Mouse (Mus musculus): ENCODE results near the gene Exoc6b. TPM values are rescaled to one million over a fixed set of nuclear protein-coding genes. Genes with fewer than 3 reads are reported as not detected.

The Exoc6b gene
- polyA plus RNA-seq, 1 experiment, result 0.70 TPM

- no peak for TF ChIP-seq GATA1 (IDR thresholded peaks at IDR 0.05; ENCODE audit: low read length)
Observed at GRCm38 (mm10) chr6:84916291-84916690, 153.0 kb downstream of the Exoc6b start.

GRCm38 (mm10) chr6:84912434-84912833, 156.9 kb downstream of the Exoc6b start:
- TF ChIP-seq GATA1 (IDR thresholded peaks at IDR 0.05; ENCODE audit: low read length), result no peak

- TF ChIP-seq GATA1 (IDR thresholded peaks at IDR 0.05; ENCODE audit: low read length), result no peak
Observed at GRCm38 (mm10) chr6:84899002-84899774, 170.1 kb downstream of the Exoc6b start.

- TF ChIP-seq GATA1 (IDR thresholded peaks at IDR 0.05; ENCODE audit: low read length), result no peak
Observed at GRCm38 (mm10) chr6:84893773-84894095, 175.6 kb downstream of the Exoc6b start.

GRCm38 (mm10) chr6:84892926-84893772, 176.2 kb downstream of the Exoc6b start:
- TF ChIP-seq GATA1 (IDR thresholded peaks at IDR 0.05; ENCODE audit: low read length), result no peak

GRCm38 (mm10) chr6:84886551-84886950, 182.8 kb downstream of the Exoc6b start:
- TF ChIP-seq GATA1 (IDR thresholded peaks at IDR 0.05; ENCODE audit: low read length), result no peak

- TF ChIP-seq GATA1 (IDR thresholded peaks at IDR 0.05; ENCODE audit: low read length), result no peak
Observed at GRCm38 (mm10) chr6:84885080-84885479, 184.2 kb downstream of the Exoc6b start.

- peak; percentile 11 for TF ChIP-seq GATA1 (IDR thresholded peaks at IDR 0.05; ENCODE audit: low read length)
Observed at GRCm38 (mm10) chr6:84883720-84884119, 185.6 kb downstream of the Exoc6b start.

- peak; percentile 99 for TF ChIP-seq GATA1 (IDR thresholded peaks at IDR 0.05; ENCODE audit: low read length)
Observed at GRCm38 (mm10) chr6:84882663-84883517, 186.4 kb downstream of the Exoc6b start.

GRCm38 (mm10) chr6:84875869-84876268, 193.4 kb downstream of the Exoc6b start:
- TF ChIP-seq GATA1 (IDR thresholded peaks at IDR 0.05; ENCODE audit: low read length), result no peak

GRCm38 (mm10) chr6:84867114-84867513, 202.2 kb downstream of the Exoc6b start:
- TF ChIP-seq GATA1 (IDR thresholded peaks at IDR 0.05; ENCODE audit: low read length), result no peak

GRCm38 (mm10) chr6:84864625-84865024, 204.7 kb downstream of the Exoc6b start:
- no peak for TF ChIP-seq GATA1 (IDR thresholded peaks at IDR 0.05; ENCODE audit: low read length)

- TF ChIP-seq GATA1 (IDR thresholded peaks at IDR 0.05; ENCODE audit: low read length), result no peak
Observed at GRCm38 (mm10) chr6:84863816-84864375, 205.4 kb downstream of the Exoc6b start.

- TF ChIP-seq GATA1 (IDR thresholded peaks at IDR 0.05; ENCODE audit: low read length), result no peak
Observed at GRCm38 (mm10) chr6:84845665-84846064, 223.6 kb downstream of the Exoc6b start.

- no peak for TF ChIP-seq GATA1 (IDR thresholded peaks at IDR 0.05; ENCODE audit: low read length)
Observed at GRCm38 (mm10) chr6:84841138-84841537, 228.2 kb downstream of the Exoc6b start.

All from G1E-ER4 (cell line).